Mouse (Mus musculus) embryonic facial prominence, embryonic 14.5 days (tissue): Measurements from ENCODE around the gene Cald1. TPM values are rescaled to one million over a fixed set of nuclear protein-coding genes. Genes with fewer than 3 reads are reported as not detected.
A peak's percentile ranks its signal among the peaks of the same experiment; 100 is the strongest.

Experiments used
- ATAC-seq: fragments of 200-750 bp; cut with Nextera tagmentation; 2 replicates; pipeline ENCODE4 v1.8.0; 2017; ENCODE audit warnings: low read depth, moderate number of reproducible peaks, moderate TSS enrichment
- DNase-seq: peaks from one replicate; pipeline ENCODE4 v3.0.0-alpha.2; 2015; ENCODE audit warnings: low spot score
- H3K27ac ChIP-seq: fragments of 300-500 bp; sonication (generic); replicated peaks from 2 replicates; pipeline ENCODE4 v1.5.1; 2014; ENCODE audit warnings: low read depth, mild to moderate bottlenecking, low read length, moderate library complexity
- H3K27me3 ChIP-seq: fragments of 300-500 bp; sonication (generic); replicated peaks from 2 replicates; pipeline ENCODE4 v1.6.1; 2014; ENCODE audit warnings: low read length; ENCODE audit not compliant: control insufficient read depth, insufficient read depth
- H3K36me3 ChIP-seq: fragments of 300-500 bp; sonication (generic); 2 replicates; pipeline ENCODE4 v1.6.1; 2014; ENCODE audit warnings: low read length, mixed read lengths; ENCODE audit not compliant: control insufficient read depth, insufficient read depth
- H3K4me1 ChIP-seq: fragments of 300-500 bp; sonication (generic); 2 replicates; pipeline ENCODE4 v1.6.1; 2014; ENCODE audit warnings: antibody characterized with exemption, low read length; ENCODE audit not compliant: control insufficient read depth, insufficient read depth
- H3K4me2 ChIP-seq: fragments of 300-500 bp; sonication (generic); 2 replicates; pipeline ENCODE4 v1.6.1; 2014; ENCODE audit warnings: low read depth, mild to moderate bottlenecking, low read length, moderate library complexity, mixed read lengths
- H3K4me3 ChIP-seq: fragments of 300-500 bp; sonication (generic); 2 replicates; pipeline ENCODE4 v1.5.1; 2014; ENCODE audit warnings: low read depth, mild to moderate bottlenecking, low read length
- H3K9ac ChIP-seq: fragments of 300-500 bp; sonication (generic); 2 replicates; pipeline ENCODE4 v1.6.1; 2014; ENCODE audit warnings: low read depth, mild to moderate bottlenecking, low read length, moderate library complexity, mixed read lengths
- H3K9me3 ChIP-seq: fragments of 300-500 bp; sonication (generic); 2 replicates; pipeline ENCODE4 v1.6.1; 2016; ENCODE audit warnings: low read length; ENCODE audit not compliant: control insufficient read depth
- WGBS: fragments of 180-500 bp; shearing (Covaris S2); extraction: QIAGEN DNeasy Blood & Tissue Kit; methylation state at CpG from one replicate; pipeline ENCODE4 v1.1.7; 2014; 5-methylcytosine and 5-hydroxymethylcytosine counted together
- polyA plus RNA-seq: library from polyadenylated mRNA; unstranded; fragments of >200 nt; fragmentation: Nextera tagmentation; extraction: Ambion mirVana; gene quantifications from 2 replicates; pipeline ENCODE4 v1.2.1, GENCODE M21; 2014

Cald1 gene
- polyA plus RNA-seq, 1 experiment from 2014 or later, result 227 TPM

GRCm38 (mm10) chr6:34777094-34777493 is 178.8 kb downstream of the Cald1 start:
- Histone ChIP-seq H3K4me3 (no peak overlapping the region), H3K27ac (no peak overlapping the region), H3K9me3 (no peaks in the 10 kb centered on the region), H3K36me3 (peaks cover 28% of the 10 kb centered on the region), H3K27me3 (no peaks in the 10 kb centered on the region), H3K4me2 (no peak overlapping the region), H3K9ac (no peak overlapping the region), H3K4me1 (no peaks in the 10 kb centered on the region)
- DNase-seq (no peak), ATAC-seq (no peak)
- 78% methylated on average over 2 of the region's 2 CpGs for WGBS

GRCm38 (mm10) chr6:34777981-34778668 is 179.8 kb downstream of the Cald1 start:
- Histone ChIP-seq H3K9me3 (no peaks in the 10 kb centered on the region), H3K27ac (no peak overlapping the region), H3K4me3 (no peak overlapping the region), H3K4me1 (no peaks in the 10 kb centered on the region), H3K9ac (no peak overlapping the region), H3K36me3 (peaks cover 20% of the 10 kb centered on the region), H3K27me3 (no peaks in the 10 kb centered on the region), H3K4me2 (no peak overlapping the region)
- DNase-seq (no peak), ATAC-seq (no peak)
- WGBS, result 78% methylated on average over 10 of the region's 10 CpGs

- Histone ChIP-seq H3K4me2 (peak within 1 kb of the TSS; percentile 58), H3K9me3 (no peaks in the 10 kb centered on the region), H3K4me3 (peak within 1 kb of the TSS; percentile 61), H3K9ac (peak within 1 kb of the TSS; percentile 95), H3K27ac (peak within 1 kb of the TSS; percentile 97), H3K36me3 (peaks cover 2% of the 10 kb centered on the region; the same call in 1 of the 2 replicates), H3K4me1 (no peaks in the 10 kb centered on the region), H3K27me3 (no peaks in the 10 kb centered on the region)
- peak; percentile 91 for ATAC-seq
- under 1% methylated on average over 46 of the region's 81 CpGs for WGBS
- DNase-seq, result peak; percentile 98
Observed at GRCm38 (mm10) chr6:34780231-34780942, 182.1 kb downstream of the Cald1 start, which contains the start of gene Agbl3. Gene Agbl3, plus strand, starts transcription at chr6:34780432.

GRCm38 (mm10) chr6:34780943-34781289 is 182.6 kb downstream of the Cald1 start:
- DNase-seq (no peak), ATAC-seq (no peak)
- WGBS, result 2% methylated on average over 13 of the region's 13 CpGs
- H3K4me2 ChIP-seq, result peak overlapping the region; percentile 58
- no peaks in the 10 kb centered on the region for H3K4me1 ChIP-seq
- H3K27ac ChIP-seq, result peak overlapping the region; percentile 97
- H3K9me3 ChIP-seq, result no peaks in the 10 kb centered on the region
- peak overlapping the region; percentile 95 for H3K9ac ChIP-seq
- H3K36me3 ChIP-seq, result peaks cover 5% of the 10 kb centered on the region
- no peaks in the 10 kb centered on the region for H3K27me3 ChIP-seq
- H3K4me3 ChIP-seq, result peak overlapping the region; percentile 61

GRCm38 (mm10) chr6:34782493-34782892 is 184.2 kb downstream of the Cald1 start:
- no peaks in the 10 kb centered on the region for H3K4me1 ChIP-seq
- no peak overlapping the region for H3K9ac ChIP-seq
- DNase-seq, result no peak
- H3K27ac ChIP-seq, result no peak overlapping the region
- no peak overlapping the region for H3K4me3 ChIP-seq
- no peak overlapping the region for H3K4me2 ChIP-seq
- no peaks in the 10 kb centered on the region for H3K27me3 ChIP-seq
- H3K9me3 ChIP-seq, result no peaks in the 10 kb centered on the region
- H3K36me3 ChIP-seq, result peaks cover 9% of the 10 kb centered on the region; the same call in 1 of the 2 replicates
- no peak for ATAC-seq
- 76% methylated on average over 1 of the region's 1 CpGs for WGBS

- Histone ChIP-seq H3K27me3 (no peaks in the 10 kb centered on the region), H3K36me3 (no peaks in the 10 kb centered on the region), H3K4me1 (no peaks in the 10 kb centered on the region), H3K4me2 (no peak overlapping the region), H3K9me3 (no peaks in the 10 kb centered on the region), H3K9ac (no peak overlapping the region), H3K27ac (no peak overlapping the region), H3K4me3 (no peak overlapping the region)
- DNase-seq (peak; percentile 19), ATAC-seq (no peak)
- WGBS, result 66% methylated on average over 3 of the region's 3 CpGs
Observed at GRCm38 (mm10) chr6:34796881-34797280, 198.6 kb downstream of the Cald1 start.

- Histone ChIP-seq H3K27ac (no peak overlapping the region), H3K27me3 (no peaks in the 10 kb centered on the region), H3K4me2 (no peak overlapping the region), H3K36me3 (no peaks in the 10 kb centered on the region), H3K9ac (no peak overlapping the region), H3K9me3 (no peaks in the 10 kb centered on the region), H3K4me3 (no peak overlapping the region), H3K4me1 (no peaks in the 10 kb centered on the region)
- ATAC-seq, result no peak
- DNase-seq, result no peak
- 76% methylated on average over 3 of the region's 3 CpGs for WGBS
Observed at GRCm38 (mm10) chr6:34797887-34798286, 199.6 kb downstream of the Cald1 start.

GRCm38 (mm10) chr6:34805582-34805981 is 207.3 kb downstream of the Cald1 start:
- no peak overlapping the region for H3K4me2 ChIP-seq
- no peak for DNase-seq
- WGBS, result 82% methylated on average over 2 of the region's 2 CpGs
- H3K9ac ChIP-seq, result no peak overlapping the region
- no peaks in the 10 kb centered on the region for H3K36me3 ChIP-seq
- H3K9me3 ChIP-seq, result no peaks in the 10 kb centered on the region
- H3K27me3 ChIP-seq, result no peaks in the 10 kb centered on the region
- no peaks in the 10 kb centered on the region for H3K4me1 ChIP-seq
- no peak overlapping the region for H3K4me3 ChIP-seq
- no peak overlapping the region for H3K27ac ChIP-seq
- no peak for ATAC-seq
